Mouse (Mus musculus) erythroblast, adult 5-6 weeks (primary cell): Measurements from ENCODE around the gene Gm14401. TPM values are rescaled to one million over a fixed set of nuclear protein-coding genes. Genes with fewer than 3 reads are reported as not detected.
"Not testable (repeated sequence)": the region's sequence is repeated elsewhere in the genome, so short reads cannot be mapped to it uniquely, and the experiment has no call there.

ENCODE experiments used
- ATAC-seq: replicated peaks from 2 replicates; pipeline ENCODE4 v1.8.0; 2016; ENCODE audit warnings: moderate number of reproducible peaks, mild to moderate bottlenecking, moderate TSS enrichment, inconsistent platforms; ENCODE audit not compliant: poor library complexity, low FRiP score, severe bottlenecking
- total RNA-seq, 2 experiments: library from RNA; stranded (forward) in 1 of 2; stranded (reverse) in 1 of 2; fragments of 150-400 nt in 1 of 2; fragments of 200-764, 138-1000 nt in 1 of 2; gene quantifications; 2 replicates each; pipeline versions ENCODE4 v1.2.3 to v1.2.4; 2015 to 2017; ENCODE audit warnings: low replicate concordance in 2 of 2

Gm14401 gene
- total RNA-seq (2015; ENCODE audit: low replicate concordance) = not detected in 2 replicates
- not detected in 2 replicates for total RNA-seq (2017; ENCODE audit: low replicate concordance)

DNA sequence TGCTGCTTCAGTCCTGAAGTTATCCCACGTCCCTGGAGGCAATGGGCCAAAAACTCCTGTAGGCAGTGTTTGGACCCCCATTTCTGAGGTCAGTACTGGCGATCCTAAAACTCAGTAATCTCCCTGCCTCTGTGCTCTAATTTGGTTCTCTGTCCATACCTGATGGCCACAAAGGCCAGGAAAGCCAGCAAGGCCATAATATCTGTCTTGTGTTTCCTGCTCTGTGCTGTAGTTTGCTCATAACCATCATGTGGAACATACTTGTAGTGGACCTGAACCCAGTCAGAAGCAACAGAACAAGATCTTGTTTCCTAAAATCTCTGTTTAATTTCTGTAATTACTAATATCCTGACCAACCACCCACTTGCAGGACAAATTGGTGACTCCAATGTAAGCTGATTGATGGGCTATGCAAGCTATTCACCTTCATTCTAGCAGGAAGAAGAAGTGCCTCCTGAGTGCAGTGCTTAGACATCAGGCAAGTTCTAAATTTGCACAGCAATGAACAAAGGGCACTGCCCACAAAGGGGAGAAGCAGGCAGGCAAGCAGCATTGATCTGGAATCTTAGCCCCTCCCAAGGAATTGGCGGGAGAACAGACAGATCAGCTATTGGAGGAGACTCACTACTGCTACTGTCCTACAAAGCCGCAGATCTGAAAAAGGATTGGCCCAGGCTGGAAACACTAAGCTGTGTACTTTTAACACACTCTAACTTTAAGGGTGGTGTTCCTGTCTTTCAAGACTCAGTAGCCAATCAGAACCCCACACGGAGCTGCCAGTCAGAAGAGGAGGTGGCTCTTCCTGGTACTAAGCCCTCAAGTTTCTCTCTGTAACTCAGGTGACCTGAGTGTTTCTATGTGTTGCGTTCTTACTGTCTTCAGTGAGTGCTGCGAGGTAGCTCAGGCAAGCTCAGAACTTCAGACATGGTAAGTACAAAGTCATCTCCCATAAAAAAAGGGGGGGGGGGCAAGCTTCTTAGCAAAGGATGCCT lies at the start of gene Gm14401:
Gene Gm14401, plus strand, starts transcription at position 889 of the 992 bp plus-strand sequence.
- ATAC-seq = not testable (repeated sequence)

DNA sequence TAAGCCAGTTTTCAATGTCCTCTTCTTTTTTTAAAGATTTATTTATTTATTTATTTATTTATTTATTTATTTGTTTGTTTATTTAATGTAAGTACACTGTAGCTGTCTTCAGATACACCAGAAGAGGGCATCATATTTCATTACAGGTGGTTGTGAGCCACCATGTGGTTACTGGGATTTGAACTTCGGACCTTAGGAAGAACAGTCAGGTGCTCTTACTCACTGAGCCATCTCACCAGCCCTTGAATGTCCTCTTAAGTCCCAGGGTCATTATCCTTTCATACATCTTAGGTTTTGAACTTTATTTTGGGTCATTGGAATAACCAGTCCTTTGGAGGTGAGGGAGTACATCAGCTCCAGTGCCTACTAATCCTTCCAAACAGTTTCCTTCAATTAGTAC lies 1.3 kb upstream of the Gm14401 start:
- not testable (repeated sequence) for ATAC-seq

DNA sequence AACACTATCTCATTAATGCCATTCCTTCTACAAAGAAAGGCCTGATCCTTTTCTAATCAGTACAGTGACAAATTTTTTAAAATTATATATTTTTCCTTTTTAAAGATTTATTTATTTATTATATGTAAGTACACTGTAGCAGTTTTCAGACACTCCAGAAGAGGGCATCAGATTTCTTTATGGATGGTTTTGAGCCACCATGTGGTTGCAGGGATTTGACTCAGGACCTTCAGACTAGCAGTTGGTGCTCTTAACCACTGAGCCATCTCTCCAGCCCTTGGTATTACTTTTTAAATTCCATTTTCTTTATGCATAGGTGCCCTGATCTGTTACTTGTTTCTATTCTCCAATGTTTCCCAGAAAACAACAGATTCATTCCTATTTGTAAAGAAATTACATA lies 895 bp downstream of the Gm14401 start:
- ATAC-seq = not testable (repeated sequence)

DNA sequence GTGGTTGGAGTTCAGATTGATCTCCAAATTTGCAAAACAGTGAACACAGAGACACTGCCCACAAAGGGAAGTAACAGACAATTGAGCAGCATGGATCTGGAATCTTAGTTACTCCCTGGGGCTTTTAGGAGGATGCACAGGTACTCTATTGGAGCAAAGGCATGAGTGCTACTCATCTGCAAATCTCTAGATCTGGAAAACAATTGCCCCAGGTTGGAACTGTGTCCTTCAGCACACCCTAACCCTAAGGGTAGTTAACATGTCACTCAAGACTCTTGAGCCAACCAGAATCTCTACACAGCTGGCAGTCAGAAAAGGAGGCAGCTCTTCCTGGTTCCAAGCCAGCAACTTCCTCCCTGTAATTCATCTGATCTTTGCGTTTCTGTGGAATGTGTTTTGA lies 5.7 kb downstream of the Gm14401 start:
- ATAC-seq = not testable (repeated sequence)

DNA sequence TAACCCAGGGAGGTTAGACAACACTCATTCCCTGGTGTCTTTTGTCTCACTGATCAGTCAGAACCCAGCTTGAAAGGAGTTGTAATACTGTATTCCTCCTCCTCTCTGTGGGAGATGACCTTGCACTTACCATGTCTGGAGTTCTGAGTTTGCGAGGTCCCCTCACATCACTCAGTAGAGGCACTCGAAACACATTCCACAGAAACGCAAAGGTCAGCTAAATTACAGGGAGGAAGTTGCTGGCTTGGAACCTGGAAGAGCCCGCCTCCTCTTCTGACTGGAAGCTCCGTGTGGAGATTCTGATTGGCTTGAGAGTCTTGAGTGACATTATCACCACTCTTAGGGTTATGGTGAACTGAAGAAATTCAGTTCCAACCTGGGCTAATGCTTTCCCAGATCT lies 35.0 kb downstream of the Gm14401 start:
- ATAC-seq = not testable (repeated sequence)

DNA sequence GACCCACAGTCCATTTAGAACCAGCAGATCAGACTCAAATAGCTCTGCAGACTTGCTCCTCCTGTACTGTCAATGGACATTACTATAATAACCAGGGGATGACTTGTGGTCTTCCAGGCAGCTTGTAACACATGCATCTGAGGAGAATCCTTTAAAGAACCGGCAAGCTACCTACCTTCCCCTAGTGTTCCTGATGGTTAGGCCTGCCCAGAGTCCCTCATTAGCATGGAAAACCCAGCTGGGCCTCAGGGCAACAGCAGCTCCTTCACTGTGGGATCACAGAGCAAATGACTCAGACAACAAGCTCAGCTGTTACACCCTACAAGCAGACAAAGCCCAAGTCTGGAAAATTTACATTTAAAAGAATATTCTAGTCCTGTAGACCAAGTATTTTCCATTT lies 55.0 kb downstream of the Gm14401 start:
- not testable (repeated sequence) for ATAC-seq

Other genes with a start within 250 kb of the Gm14401 start
- not detected in 2 replicates for gene Gm14408, start 243.2 kb upstream of the Gm14401 start, total RNA-seq (2015; ENCODE audit: low replicate concordance)
- not detected in 2 replicates for gene Gm14408, start 243.2 kb upstream of the Gm14401 start, total RNA-seq (2017; ENCODE audit: low replicate concordance)
- gene Gm14296, start 146.5 kb upstream of the Gm14401 start, total RNA-seq (2015; ENCODE audit: low replicate concordance) = 0.63 and 2.1 TPM in 2 replicates
- 2.2 and 6.0 TPM in 2 replicates for gene Gm14296, start 146.5 kb upstream of the Gm14401 start, total RNA-seq (2017; ENCODE audit: low replicate concordance)
- gene Gm14419, start 73.4 kb upstream of the Gm14401 start, total RNA-seq (2015; ENCODE audit: low replicate concordance) = 5.2 TPM in 1 of 2 replicates, not detected in the other
- gene Gm14419, start 73.4 kb upstream of the Gm14401 start, total RNA-seq (2017; ENCODE audit: low replicate concordance) = 0.09 TPM in 1 of 2 replicates, not detected in the other
- gene Gm14410, start 132.1 kb downstream of the Gm14401 start, total RNA-seq (2015; ENCODE audit: low replicate concordance) = 2.9 and 7.7 TPM in 2 replicates
- gene Gm14410, start 132.1 kb downstream of the Gm14401 start, total RNA-seq (2017; ENCODE audit: low replicate concordance) = 0.43 TPM in 1 of 2 replicates, not detected in the other
- gene Gm14409, start 192.7 kb downstream of the Gm14401 start, total RNA-seq (2015; ENCODE audit: low replicate concordance) = not detected in 2 replicates
- not detected in 2 replicates for gene Gm14409, start 192.7 kb downstream of the Gm14401 start, total RNA-seq (2017; ENCODE audit: low replicate concordance)
- gene Gm14412, start 250.0 kb downstream of the Gm14401 start, total RNA-seq (2015; ENCODE audit: low replicate concordance) = not detected in 2 replicates
- gene Gm14412, start 250.0 kb downstream of the Gm14401 start, total RNA-seq (2017; ENCODE audit: low replicate concordance) = not detected in 2 replicates